Mouse (Mus musculus): ENCODE results near the gene Csf2. TPM values are rescaled to one million over a fixed set of nuclear protein-coding genes. Genes with fewer than 3 reads are reported as not detected.
A peak's percentile ranks its signal among the peaks of the same experiment; 100 is the strongest.
"Not testable (repeated sequence)": the region's sequence is repeated elsewhere in the genome, so short reads cannot be mapped to it uniquely, and the experiment has no call there.

Csf2 gene
- not detected for total RNA-seq (2021)
- long read RNA-seq, experiment 1, result 0 reads
- long read RNA-seq, experiment 2, result 0 reads

DNA sequence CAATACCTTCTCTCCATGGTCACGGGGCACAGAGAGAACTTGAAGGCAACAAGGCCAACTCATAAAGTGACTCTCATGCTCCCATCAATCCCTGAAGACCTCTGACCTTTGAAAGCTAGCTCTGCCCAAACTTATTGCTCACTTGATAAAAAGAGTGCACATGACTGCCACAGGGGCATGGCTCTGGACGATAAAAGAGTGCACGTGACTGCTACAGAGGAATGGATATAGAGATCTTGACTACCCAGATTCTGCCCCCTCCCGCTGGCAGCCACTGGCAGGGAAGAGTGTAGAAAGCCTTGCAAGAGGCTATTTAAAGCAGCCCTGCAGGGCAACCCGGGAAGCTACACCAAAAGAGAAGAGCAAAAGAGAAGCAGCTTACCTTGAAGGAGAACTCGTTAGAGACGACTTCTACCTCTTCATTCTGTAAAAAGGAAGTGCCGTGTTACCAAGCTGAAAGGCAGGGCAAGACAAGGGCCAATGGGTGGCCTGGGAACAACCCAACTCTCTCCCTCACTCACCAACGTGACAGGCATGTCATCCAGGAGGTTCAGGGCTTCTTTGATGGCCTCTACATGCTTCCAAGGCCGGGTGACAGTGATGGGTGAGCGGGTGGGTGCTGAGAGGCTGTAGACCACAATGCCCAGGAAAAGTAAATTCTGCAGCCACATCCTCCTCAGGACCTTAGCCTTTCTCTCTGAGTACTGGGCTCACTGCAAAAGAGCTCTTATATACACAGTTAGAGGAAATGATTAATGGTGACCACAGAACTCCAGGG is at the start of gene Csf2:
Gene Csf2, minus strand, starts transcription at position 728 of the 778 bp plus-strand sequence.
- DNase-seq (ENCODE audit: low spot score in 2 of 2), result no peak

GRCm38 (mm10) chr11:54298777-54299176 is 49.3 kb upstream of the Csf2 start:
- DNase-seq (ENCODE audit: low spot score in 2 of 2), result no peak

- DNase-seq (ENCODE audit: low spot score in 2 of 2), result not testable (repeated sequence)
Observed at GRCm38 (mm10) chr11:54297471-54297870, 48.0 kb upstream of the Csf2 start.

GRCm38 (mm10) chr11:54296734-54297133 is 47.3 kb upstream of the Csf2 start:
- DNase-seq (ENCODE audit: low spot score in 2 of 2), result no peak

DNA sequence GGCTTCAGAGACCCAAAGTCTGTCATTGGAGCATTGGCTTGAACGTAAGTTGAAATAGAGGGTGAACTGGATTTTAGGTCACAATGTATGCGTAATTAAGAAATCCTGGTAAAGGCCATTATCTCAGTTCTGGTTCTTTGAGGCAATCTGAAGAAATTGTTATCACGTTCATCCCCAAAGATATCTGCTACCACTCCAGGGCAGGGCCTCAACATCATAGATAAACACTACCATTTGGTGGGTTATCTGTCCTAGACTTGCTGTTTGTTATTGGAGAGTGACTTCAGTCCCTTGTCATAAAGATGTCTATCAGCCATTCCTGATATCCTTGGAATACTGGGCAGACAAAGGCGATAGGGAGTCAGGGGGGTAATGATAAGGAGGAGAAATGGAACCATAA is 46.5 kb upstream of the Csf2 start:
- DNase-seq (ENCODE audit: low spot score in 2 of 2), result no peak

DNA sequence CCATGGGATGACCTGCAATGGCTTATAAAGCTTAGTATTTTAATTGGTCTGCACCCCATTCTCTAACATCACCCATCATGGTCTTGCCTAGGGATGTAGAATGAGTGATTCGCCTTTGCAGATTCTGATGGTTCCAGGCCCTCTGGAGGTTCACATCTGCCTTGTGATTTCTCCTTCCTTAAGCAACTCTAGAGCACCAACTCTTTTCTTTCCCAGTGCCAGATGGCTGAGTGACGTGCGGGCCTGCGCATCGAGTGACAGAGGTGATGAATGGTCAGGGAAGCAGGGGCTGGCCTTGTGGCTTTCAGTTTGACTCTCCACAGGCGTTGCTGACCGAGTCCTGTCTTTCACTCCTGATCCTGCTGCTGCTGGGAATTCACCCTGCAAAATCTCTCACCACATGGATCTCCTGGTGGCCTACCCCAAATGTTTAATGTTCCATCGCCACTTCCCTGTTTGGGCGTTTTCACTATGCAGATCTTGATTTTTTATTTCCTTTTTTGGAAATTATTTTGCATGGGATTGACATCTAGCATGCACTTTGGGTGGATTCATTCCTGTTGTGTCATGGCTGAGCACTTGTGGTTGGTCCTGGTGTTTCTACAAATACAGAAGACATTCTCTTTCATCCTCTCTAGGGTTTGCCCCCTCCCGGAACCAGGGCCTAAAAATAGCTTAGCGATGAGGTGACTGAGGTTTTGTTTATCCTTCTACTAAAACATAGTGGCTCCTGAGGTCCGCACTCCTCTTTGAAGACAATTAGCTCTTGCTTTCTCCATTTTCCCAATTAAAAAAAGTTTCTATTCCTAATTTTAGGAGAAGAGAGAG is 44.7 kb upstream of the Csf2 start:
- no peak for DNase-seq (ENCODE audit: low spot score in 2 of 2)

GRCm38 (mm10) chr11:54292163-54292562 is 42.7 kb upstream of the Csf2 start:
- no peak for DNase-seq (ENCODE audit: low spot score in 2 of 2)

DNA sequence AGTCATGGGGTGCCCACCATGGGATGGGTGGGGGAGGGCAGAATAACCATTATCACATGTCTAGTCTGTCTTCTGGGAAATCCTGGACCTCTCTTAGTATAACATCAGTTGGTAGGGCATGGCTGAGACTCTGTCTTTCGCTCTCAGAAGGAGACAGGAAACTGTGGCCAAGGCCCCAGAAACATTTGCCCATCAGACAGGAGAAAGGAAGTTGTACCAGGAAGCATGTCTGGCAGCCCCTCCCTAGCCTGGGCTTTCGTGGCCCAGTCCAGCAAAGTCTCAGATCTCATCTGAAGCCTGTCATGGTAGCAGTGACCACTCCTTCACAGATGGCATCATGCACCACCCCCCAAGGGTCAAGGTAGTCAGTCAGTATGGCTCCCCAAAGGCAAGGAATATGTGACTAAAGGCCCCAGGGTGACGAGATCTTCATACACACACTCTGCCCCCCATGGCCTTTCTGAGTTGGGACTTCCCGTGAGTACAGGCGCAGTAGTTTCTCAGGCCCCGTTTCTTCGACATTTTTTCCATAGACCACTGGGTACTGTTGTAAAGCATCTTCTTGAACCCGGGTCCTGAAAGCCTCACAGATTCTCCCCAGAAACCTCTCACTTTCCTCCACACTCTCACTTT is 38.5 kb upstream of the Csf2 start:
- no peak for DNase-seq (ENCODE audit: low spot score in 2 of 2)

GRCm38 (mm10) chr11:54271437-54271949 is 22.0 kb upstream of the Csf2 start:
- no peak for DNase-seq (ENCODE audit: low spot score in 2 of 2)

GRCm38 (mm10) chr11:54269191-54269896 is 19.9 kb upstream of the Csf2 start:
- DNase-seq (ENCODE audit: low spot score in 2 of 2), result no peak

DNA sequence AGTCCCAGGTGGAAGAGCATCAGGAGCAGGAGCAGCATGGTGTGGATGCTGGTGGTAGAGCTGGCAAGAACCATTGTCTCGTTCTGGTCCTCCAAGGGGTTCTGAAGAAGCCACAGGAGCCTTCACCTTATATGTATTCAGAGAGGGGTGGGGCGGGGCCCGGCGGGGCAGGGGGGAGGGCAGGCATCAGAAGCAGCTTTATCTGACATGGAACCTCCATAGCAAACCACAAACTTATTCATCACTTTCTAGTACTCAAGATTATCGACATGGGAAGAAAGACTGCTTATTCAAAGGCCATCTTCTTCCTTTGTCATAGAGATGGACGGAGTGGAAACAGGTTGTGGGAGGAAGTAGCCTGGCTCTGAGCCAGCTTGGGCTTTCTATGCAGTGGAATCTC is 17.7 kb upstream of the Csf2 start, which contains the start of gene Il3:
Gene Il3, minus strand, starts transcription at position 101 of the 400 bp plus-strand sequence.
- no peak for DNase-seq (ENCODE audit: low spot score in 2 of 2)

GRCm38 (mm10) chr11:54264542-54264941 is 15.1 kb upstream of the Csf2 start:
- peak; percentile 47 to 52 for DNase-seq (ENCODE audit: low spot score in 2 of 2)

GRCm38 (mm10) chr11:54263405-54264031 is 14.1 kb upstream of the Csf2 start:
- DNase-seq (ENCODE audit: low spot score in 2 of 2), result no peak

DNA sequence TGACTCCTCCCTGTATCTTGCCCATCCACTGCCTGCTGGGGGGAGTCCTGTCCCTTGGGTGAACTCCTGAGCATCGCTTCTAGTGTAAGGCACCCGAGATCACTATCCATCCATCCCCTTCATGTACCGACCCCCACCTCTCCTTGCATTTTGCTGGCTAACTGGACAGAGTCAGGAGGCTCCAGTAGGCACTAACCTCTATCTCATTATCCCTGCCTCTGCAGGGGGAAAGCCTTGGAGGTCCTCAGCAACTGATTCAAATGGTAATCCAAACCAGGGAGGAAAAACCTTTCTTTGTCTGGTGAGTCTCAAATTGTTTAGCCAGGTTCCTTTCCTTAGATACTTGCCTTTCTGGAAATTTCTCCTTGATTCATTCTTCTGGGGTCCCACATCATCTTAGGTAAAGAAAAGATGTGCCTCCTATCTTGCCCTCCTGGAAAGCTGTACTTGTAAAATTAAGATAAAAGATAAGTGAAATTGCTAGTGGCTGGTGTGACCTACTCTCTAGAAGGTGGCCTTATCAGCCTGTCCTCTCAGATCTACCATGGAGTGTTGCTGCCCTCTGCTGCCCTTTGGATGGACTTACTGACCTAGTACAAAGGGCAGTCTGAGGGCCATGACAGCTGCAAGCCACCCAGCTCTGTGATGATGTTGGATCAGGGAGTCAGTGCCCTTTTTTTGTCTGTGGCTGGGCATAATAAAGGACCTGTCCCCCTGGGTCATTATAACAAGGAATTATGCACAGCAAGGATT is 7.3 kb upstream of the Csf2 start:
- DNase-seq (ENCODE audit: low spot score in 2 of 2), result peak; percentile 74 to 76

- DNase-seq (ENCODE audit: low spot score in 2 of 2), result no peak
Observed at GRCm38 (mm10) chr11:54254114-54254513, 4.6 kb upstream of the Csf2 start.

GRCm38 (mm10) chr11:54250575-54250974 is 1.1 kb upstream of the Csf2 start:
- DNase-seq (ENCODE audit: low spot score in 2 of 2), result no peak

DNA sequence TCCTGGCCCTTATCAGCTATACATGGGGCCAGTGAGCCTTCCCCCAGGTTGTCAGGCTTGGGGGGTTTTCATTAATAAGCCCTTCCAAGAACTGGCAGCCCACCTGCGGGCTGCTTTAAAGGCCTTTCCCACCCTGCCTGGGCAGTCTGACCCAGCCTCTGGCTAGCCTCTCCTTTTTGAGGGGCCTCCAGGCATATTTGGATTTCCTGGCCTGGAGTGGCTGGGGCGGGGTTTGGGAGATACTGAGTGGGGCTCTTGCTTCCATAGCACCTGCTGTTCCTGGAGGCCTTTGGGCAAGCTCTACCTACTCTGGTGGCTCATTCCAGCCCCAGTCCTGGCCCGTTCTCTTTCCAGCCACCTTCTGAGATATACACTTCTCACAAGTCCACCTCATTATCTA is 281 bp upstream of the Csf2 start:
- no peak for DNase-seq (ENCODE audit: low spot score in 2 of 2)

GRCm38 (mm10) chr11:54247251-54247950 is 2.1 kb downstream of the Csf2 start:
- DNase-seq (ENCODE audit: low spot score in 2 of 2), result no peak

DNA sequence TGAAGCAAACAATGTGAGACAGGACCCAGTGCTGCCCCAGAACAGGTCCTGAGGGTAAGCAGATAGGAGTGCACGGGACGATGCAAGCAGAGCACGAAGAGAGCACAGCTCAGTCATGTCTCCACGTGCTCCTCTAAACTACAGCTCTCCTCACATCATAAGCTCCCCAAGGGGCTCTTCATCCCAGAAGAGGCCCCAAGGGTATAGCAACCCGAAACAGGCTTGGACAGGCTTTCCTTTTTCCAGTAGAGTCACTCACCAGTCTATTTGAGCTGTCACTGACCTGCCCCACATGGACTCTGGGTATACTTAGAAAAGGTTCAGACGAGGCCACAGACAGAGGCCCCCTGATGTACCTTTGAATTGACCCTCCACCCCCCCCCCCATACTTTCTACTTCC is 5.0 kb downstream of the Csf2 start:
- DNase-seq (ENCODE audit: low spot score in 2 of 2), result no peak
